Mouse (Mus musculus): ENCODE measurements around the gene Rps6ka4. TPM values are rescaled to one million over a fixed set of nuclear protein-coding genes. Genes with fewer than 3 reads are reported as not detected.
A peak's percentile ranks its signal among the peaks of the same experiment; 100 is the strongest.

Gene Rps6ka4
- polyA plus RNA-seq, 1 experiment from 2014 or later, result 22.3 TPM

DNA sequence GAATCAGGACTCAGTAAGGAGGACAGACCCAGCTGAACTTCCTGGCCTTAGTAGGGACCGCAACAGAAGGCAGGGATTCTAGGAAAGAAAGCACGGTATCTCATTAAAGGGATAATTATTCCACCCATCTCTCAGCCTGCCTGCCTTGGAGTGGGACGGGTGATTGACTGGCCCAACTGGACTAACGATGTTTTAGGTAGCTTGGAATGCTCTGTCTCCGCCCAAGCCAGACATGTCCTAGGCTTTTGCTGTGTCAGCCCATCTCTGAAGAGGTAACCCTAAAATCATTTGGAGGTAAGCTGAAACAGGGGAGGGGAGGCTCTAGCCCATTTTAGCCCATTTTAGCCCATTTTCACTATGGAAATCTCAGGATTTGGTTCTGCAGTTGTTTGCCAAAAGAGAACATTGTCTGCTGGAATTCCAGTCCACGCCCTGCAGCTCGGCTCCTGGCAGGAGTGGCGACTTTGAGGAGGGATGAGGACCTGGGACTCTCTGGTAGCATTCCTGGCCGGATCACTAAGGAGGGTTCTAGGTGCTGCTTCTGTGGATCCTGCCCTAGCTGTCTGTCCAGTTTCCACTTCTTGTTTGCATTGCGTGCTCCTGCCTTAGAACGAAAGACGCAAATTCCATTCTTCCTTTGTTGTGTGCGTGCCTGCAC lies 19.8 kb downstream of the Rps6ka4 start:
- WGBS, result 88% methylated on average over 13 of the region's 13 CpGs
- H3K27ac ChIP-seq, result no peak overlapping the region
- H3K4me1 ChIP-seq, result peaks cover 6% of the 10 kb centered on the region
- H3K4me2 ChIP-seq, result no peak overlapping the region
- no peaks in the 10 kb centered on the region for H3K36me3 ChIP-seq
- no peaks in the 10 kb centered on the region for H3K27me3 ChIP-seq
- no peak for ATAC-seq (replicated peaks; ENCODE audit: low FRiP score)
- H3K9ac ChIP-seq, result no peak overlapping the region
- H3K4me3 ChIP-seq (replicated peaks), result no peak overlapping the region
- H3K9me3 ChIP-seq (replicated peaks), result no peaks in the 10 kb centered on the region

DNA sequence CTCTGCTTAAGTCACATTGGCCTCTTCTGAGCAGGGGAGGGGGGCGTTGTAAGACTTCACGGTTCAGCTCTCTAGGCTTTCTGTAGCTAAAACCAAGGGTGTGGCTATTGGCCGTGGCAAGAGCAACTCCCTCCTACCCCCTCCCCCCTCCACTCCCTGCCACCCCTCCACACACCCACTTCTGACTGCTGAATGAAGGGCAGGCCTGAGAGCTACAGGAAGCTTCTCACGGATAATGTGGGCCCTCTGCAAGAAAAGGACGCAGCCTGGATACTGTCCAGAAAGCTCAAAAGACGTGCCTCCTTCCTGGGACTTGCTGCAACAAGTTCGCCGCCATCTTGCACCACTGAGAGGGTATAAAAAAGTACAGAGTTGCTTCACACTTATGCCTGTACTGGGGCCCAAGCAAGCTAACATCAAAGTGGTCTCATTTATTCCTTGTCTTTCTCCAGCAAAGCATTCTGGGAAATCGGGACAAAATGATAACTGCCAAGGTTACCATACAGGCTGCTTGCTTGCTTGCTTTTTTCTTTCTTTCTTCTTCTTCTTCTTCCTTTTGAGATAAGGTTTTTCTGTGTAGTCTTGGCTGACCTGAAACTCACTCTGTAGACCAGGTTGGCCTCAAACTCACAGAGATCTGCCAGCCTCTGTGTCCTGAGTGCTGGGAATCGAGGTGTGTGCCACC lies 21.2 kb downstream of the Rps6ka4 start:
- 0 out of 2 replicates have a peak, but pooled peaks have one; percentile 62 for ATAC-seq (replicated peaks; ENCODE audit: low FRiP score)
- 41% methylated on average over 10 of the region's 10 CpGs for WGBS
- no peak overlapping the region for H3K27ac ChIP-seq
- H3K4me1 ChIP-seq, result peaks cover 6% of the 10 kb centered on the region
- H3K27me3 ChIP-seq, result no peaks in the 10 kb centered on the region
- H3K4me3 ChIP-seq (replicated peaks), result no peak overlapping the region
- H3K4me2 ChIP-seq, result no peak overlapping the region
- no peak overlapping the region for H3K9ac ChIP-seq
- H3K9me3 ChIP-seq (replicated peaks), result no peaks in the 10 kb centered on the region
- no peaks in the 10 kb centered on the region for H3K36me3 ChIP-seq

DNA sequence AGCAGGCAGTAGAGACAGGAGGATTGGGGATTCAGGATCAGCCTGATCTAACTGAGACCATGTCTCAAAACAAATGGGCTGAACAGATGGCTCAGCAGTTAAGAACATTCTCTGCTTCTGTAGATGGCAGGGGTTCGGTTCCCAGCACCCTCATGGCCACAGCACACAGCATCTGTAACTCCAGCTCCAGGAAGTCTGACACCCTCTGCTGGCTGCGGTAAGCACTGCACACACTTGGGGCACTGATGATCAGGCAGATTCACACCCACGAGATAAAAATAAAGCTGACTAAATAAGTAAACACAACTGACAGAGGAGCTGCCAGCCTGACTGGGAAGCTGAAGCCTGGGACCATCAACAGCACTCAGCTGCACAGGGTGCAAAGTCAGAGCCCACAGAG lies 25.5 kb downstream of the Rps6ka4 start:
- H3K9me3 ChIP-seq (replicated peaks), result no peaks in the 10 kb centered on the region
- H3K36me3 ChIP-seq, result no peaks in the 10 kb centered on the region
- no peak overlapping the region for H3K4me2 ChIP-seq
- peaks cover 6% of the 10 kb centered on the region for H3K4me1 ChIP-seq
- no peak overlapping the region for H3K27ac ChIP-seq
- no peaks in the 10 kb centered on the region for H3K27me3 ChIP-seq
- no peak overlapping the region for H3K4me3 ChIP-seq (replicated peaks)
- no peak overlapping the region for H3K9ac ChIP-seq
- ATAC-seq (replicated peaks; ENCODE audit: low FRiP score), result no peak
- 80% methylated on average over 3 of the region's 3 CpGs for WGBS

DNA sequence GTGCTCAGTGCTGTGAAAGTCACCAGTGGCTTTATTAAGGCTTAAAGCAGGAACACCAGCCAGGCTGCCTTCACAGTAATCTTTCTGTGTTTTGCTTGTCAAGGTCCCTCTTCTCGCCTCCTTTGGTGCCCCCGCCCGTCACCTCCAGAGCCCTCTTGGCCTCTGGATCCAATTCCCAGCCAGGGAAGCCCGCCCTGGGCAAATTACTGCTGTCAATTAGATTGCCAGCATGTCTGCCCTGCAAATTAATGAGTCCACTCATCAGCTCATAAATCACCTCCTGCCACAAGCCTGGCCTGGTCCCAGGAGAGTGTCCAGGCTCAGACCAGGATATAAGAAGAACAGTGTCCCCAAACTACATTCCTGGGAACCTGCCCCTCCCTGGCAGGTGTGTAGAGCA lies 26.1 kb downstream of the Rps6ka4 start:
- Histone ChIP-seq H3K9ac (no peak overlapping the region), H3K9me3 (replicated peaks) (no peaks in the 10 kb centered on the region), H3K36me3 (no peaks in the 10 kb centered on the region), H3K4me3 (replicated peaks) (no peak overlapping the region), H3K27me3 (no peaks in the 10 kb centered on the region), H3K4me2 (no peak overlapping the region), H3K27ac (no peak overlapping the region), H3K4me1 (peaks cover 6% of the 10 kb centered on the region)
- 12% methylated on average over 4 of the region's 4 CpGs for WGBS
- ATAC-seq (replicated peaks; ENCODE audit: low FRiP score), result no peak

Small RNA genes lying within 50 kb of the gene (microRNA-seq; reads per million reads assigned to microRNA genes)
- not detected for gene Mir5046

Other genes starting within 250 kb of the Rps6ka4 start
- 0.74 and 1.2 TPM in 2 replicates for gene Ccdc88b, start 17.6 kb upstream of the Rps6ka4 start, polyA plus RNA-seq (2015; fragmentation: Nextera tagmentation; extraction: Ambion mirVana)
- 148 and 167 TPM in 2 replicates for gene Trmt112, start 69.1 kb upstream of the Rps6ka4 start, polyA plus RNA-seq (2015; fragmentation: Nextera tagmentation; extraction: Ambion mirVana)
- gene Prdx5, start 69.5 kb upstream of the Rps6ka4 start, polyA plus RNA-seq (2015; fragmentation: Nextera tagmentation; extraction: Ambion mirVana), result 268 and 275 TPM in 2 replicates
- gene Esrra, start 81.2 kb upstream of the Rps6ka4 start, polyA plus RNA-seq (2015; fragmentation: Nextera tagmentation; extraction: Ambion mirVana), result 14.8 and 15.3 TPM in 2 replicates
- 2.0 and 3.1 TPM in 2 replicates for gene Catsperz, start 84.7 kb upstream of the Rps6ka4 start, polyA plus RNA-seq (2015; fragmentation: Nextera tagmentation; extraction: Ambion mirVana)
- gene Kcnk4, start 93.9 kb upstream of the Rps6ka4 start, polyA plus RNA-seq (2015; fragmentation: Nextera tagmentation; extraction: Ambion mirVana), result 0.14 and 0.45 TPM in 2 replicates
- 68.4 and 75.5 TPM in 2 replicates for gene Bad, start 101.2 kb upstream of the Rps6ka4 start, polyA plus RNA-seq (2015; fragmentation: Nextera tagmentation; extraction: Ambion mirVana)
- gene Gpr137, start 101.8 kb upstream of the Rps6ka4 start, polyA plus RNA-seq (2015; fragmentation: Nextera tagmentation; extraction: Ambion mirVana), result 30.4 and 32.9 TPM in 2 replicates
- gene Ppp1r14b, start 134.3 kb upstream of the Rps6ka4 start, polyA plus RNA-seq (2015; fragmentation: Nextera tagmentation; extraction: Ambion mirVana), result 139 and 160 TPM in 2 replicates
- 42.5 and 44.8 TPM in 2 replicates for gene Plcb3, start 135.8 kb upstream of the Rps6ka4 start, polyA plus RNA-seq (2015; fragmentation: Nextera tagmentation; extraction: Ambion mirVana)
- gene Fkbp2, start 139.9 kb upstream of the Rps6ka4 start, polyA plus RNA-seq (2015; fragmentation: Nextera tagmentation; extraction: Ambion mirVana), result 129 and 137 TPM in 2 replicates
- gene Vegfb, start 147.0 kb upstream of the Rps6ka4 start, polyA plus RNA-seq (2015; fragmentation: Nextera tagmentation; extraction: Ambion mirVana), result 39.5 and 41.0 TPM in 2 replicates
- gene Dnajc4, start 151.9 kb upstream of the Rps6ka4 start, polyA plus RNA-seq (2015; fragmentation: Nextera tagmentation; extraction: Ambion mirVana), result 22.5 and 24.1 TPM in 2 replicates
- gene Nudt22, start 155.5 kb upstream of the Rps6ka4 start, polyA plus RNA-seq (2015; fragmentation: Nextera tagmentation; extraction: Ambion mirVana), result 25.4 and 27.4 TPM in 2 replicates
- gene Trpt1, start 155.5 kb upstream of the Rps6ka4 start, polyA plus RNA-seq (2015; fragmentation: Nextera tagmentation; extraction: Ambion mirVana), result 11.2 and 12.1 TPM in 2 replicates
- 6.9 and 8.3 TPM in 2 replicates for gene Fermt3, start 178.8 kb upstream of the Rps6ka4 start, polyA plus RNA-seq (2015; fragmentation: Nextera tagmentation; extraction: Ambion mirVana)
- 290 and 298 TPM in 2 replicates for gene Stip1, start 199.3 kb upstream of the Rps6ka4 start, polyA plus RNA-seq (2015; fragmentation: Nextera tagmentation; extraction: Ambion mirVana)
- 13.9 and 14.8 TPM in 2 replicates for gene Macrod1, start 216.2 kb upstream of the Rps6ka4 start, polyA plus RNA-seq (2015; fragmentation: Nextera tagmentation; extraction: Ambion mirVana)